Mouse (Mus musculus): ENCODE results near the gene C1qc.
A peak's percentile ranks its signal among the peaks of the same experiment; 100 is the strongest.

Gene C1qc

DNA sequence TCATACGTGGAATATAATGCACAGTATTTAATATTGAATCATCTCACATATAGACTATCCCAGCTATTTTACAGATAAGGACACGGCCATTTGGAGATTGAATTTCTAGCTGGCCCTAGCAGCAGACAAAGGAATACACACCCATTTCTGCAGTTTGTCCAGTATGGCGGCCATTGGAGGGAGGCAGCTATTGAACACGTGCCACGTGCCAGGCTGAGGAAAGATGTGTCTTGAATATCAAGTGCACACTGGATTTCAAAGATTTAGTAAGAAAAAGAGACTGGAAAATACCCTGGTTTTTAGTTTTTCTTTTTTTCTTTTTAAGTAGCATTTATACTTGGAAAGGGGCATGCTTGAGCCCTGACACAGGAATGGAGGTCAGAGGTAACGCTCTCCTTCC, 45.7 kb downstream of the C1qc start:
- DNase-seq = no peak

DNA sequence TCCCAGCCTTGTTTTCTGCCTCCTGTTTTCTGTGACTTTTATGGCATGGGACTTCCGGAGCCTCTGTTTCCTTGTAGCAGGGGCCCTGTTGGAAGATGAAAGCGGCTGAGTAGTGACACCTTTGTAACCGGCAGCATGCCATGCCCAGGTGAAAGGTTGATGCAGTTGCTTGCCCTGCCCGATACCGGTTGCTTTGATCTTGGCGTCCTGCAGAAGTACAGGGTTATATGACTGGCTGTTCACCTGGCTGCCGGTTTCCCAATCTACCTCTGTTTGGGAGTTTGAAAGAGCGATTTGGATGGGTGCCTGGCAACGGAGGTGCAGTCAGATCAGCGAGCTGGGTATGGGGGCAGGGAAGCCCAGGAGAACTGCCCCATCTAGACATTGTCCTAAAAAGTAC, 50.1 kb downstream of the C1qc start:
- DNase-seq = no peak

DNA sequence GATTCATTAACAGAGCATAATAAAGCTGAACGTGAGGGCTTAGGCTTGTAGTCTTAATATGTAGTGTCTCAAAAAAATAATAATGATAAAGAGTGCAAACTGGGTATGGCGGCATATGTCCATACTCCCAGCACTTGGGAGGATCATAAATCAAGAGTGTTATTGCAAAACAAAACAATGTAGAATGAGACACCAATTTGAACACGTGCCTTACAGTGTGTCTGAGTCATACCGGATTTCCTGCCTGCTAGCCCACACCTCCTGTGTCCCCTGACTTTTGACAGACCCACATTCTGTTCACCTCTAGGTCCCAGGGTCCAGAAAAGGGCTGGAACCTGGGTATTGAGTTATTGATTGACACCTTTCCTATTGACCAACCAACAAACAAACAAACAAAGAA, 50.8 kb downstream of the C1qc start:
- DNase-seq = no peak

DNA sequence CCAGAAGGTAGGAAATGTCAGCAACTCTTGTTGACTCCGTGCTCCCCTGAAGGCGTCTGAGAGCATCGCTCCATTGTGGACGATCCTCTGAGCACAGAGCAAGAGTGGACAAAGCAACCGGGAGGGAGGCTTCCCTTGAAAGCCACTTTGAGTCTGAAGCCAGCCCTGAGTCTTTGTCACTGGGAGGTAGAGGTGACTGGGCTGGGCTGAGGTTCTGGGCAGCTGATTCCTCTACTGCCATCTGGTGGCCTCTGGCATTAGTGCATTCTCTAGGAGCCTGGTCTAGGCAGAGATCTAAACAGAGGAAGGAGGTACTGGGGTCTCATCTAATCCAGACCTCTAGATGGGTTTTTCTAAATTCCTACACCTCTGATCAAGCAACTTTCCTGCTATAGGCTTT, 51.8 kb downstream of the C1qc start:
- DNase-seq = peak; percentile 61 to 86

All from kidney, adult 8-10 months (tissue).